Mouse (Mus musculus) kidney, postnatal 0 days (tissue): ENCODE results near the gene Ppp1r10. TPM values are rescaled to one million over a fixed set of nuclear protein-coding genes. Genes with fewer than 3 reads are reported as not detected.
"Not testable (repeated sequence)": the region's sequence is repeated elsewhere in the genome, so short reads cannot be mapped to it uniquely, and the experiment has no call there.

ENCODE experiments used
- ATAC-seq: fragments of 200-750 bp; cut with Nextera tagmentation; replicated peaks from 2 replicates; pipeline ENCODE4 v1.8.0; 2017; ENCODE audit warnings: low read depth, moderate number of reproducible peaks, moderate TSS enrichment, moderate library complexity; ENCODE audit not compliant: low FRiP score
- DNase-seq: peaks from one replicate; pipeline ENCODE4 v3.0.0-alpha.2; 2016; ENCODE audit warnings: low spot score
- H3K27ac ChIP-seq: fragments of 300-500 bp; sonication (generic); 2 replicates; pipeline ENCODE4 v1.5.1; 2014; ENCODE audit warnings: mild to moderate bottlenecking
- H3K27me3 ChIP-seq: fragments of 300-500 bp; sonication (generic); 2 replicates; pipeline ENCODE4 v1.6.1; 2014; ENCODE audit warnings: low read length, mixed read lengths; ENCODE audit not compliant: insufficient read depth
- H3K36me3 ChIP-seq: fragments of 300-500 bp; sonication (generic); 2 replicates; pipeline ENCODE4 v1.6.1; 2014; ENCODE audit warnings: low read length, mixed read lengths; ENCODE audit not compliant: insufficient read depth
- H3K4me1 ChIP-seq: fragments of 300-500 bp; sonication (generic); replicated peaks from 2 replicates; pipeline ENCODE4 v1.6.1; 2014; ENCODE audit warnings: antibody characterized with exemption, low read length, mixed read lengths; ENCODE audit not compliant: insufficient read depth
- H3K4me2 ChIP-seq: fragments of 300-500 bp; sonication (generic); 2 replicates; pipeline ENCODE4 v1.6.1; 2014; ENCODE audit warnings: mild to moderate bottlenecking, low read length, moderate library complexity, mixed read lengths
- H3K4me3 ChIP-seq: fragments of 300-500 bp; sonication (generic); replicated peaks from 2 replicates; pipeline ENCODE4 v1.5.1; 2014; ENCODE audit warnings: low read depth, low read length
- H3K9ac ChIP-seq: fragments of 300-500 bp; sonication (generic); 2 replicates; pipeline ENCODE4 v1.6.1; 2014; ENCODE audit warnings: low read depth, low read length
- H3K9me3 ChIP-seq: fragments of 300-500 bp; sonication (generic); replicated peaks from 2 replicates; pipeline ENCODE4 v1.6.1; 2016; ENCODE audit warnings: low read length, inconsistent platforms, mixed read lengths
- CTCF ChIP-seq: IDR thresholded peaks from 2 replicates; pipeline ENCODE4 v1.5.1; 2016; ENCODE audit warnings: antibody characterized with exemption, low read depth, mild to moderate bottlenecking, moderate library complexity
- WGBS: fragments of 180-500 bp; shearing (Covaris S2); extraction: QIAGEN DNeasy Blood & Tissue Kit; methylation state at CpG from one replicate; pipeline ENCODE4 v1.1.7; 2014; 5-methylcytosine and 5-hydroxymethylcytosine counted together
- polyA plus RNA-seq: library from polyadenylated mRNA; unstranded; fragments of >200 nt; fragmentation: Nextera tagmentation; extraction: Ambion mirVana; gene quantifications from 2 replicates; pipeline ENCODE4 v1.2.1, GENCODE M21; 2015

The Ppp1r10 gene
- polyA plus RNA-seq, 1 experiment from 2014 or later, result 28.8 TPM

GRCm38 (mm10) chr17:35923281-35923680, 7.0 kb downstream of the Ppp1r10 start:
- DNase-seq (no peak), ATAC-seq (no peak)
- H3K9ac ChIP-seq, result no peak overlapping the region
- H3K4me3 ChIP-seq, result no peak overlapping the region
- TF ChIP-seq CTCF, result no peak
- H3K27me3 ChIP-seq, result no peaks in the 10 kb centered on the region
- H3K9me3 ChIP-seq, result no peaks in the 10 kb centered on the region
- peaks cover 18% of the 10 kb centered on the region; the same call in 1 of the 2 replicates for H3K4me1 ChIP-seq
- H3K36me3 ChIP-seq, result peaks cover 44% of the 10 kb centered on the region
- no peak overlapping the region for H3K4me2 ChIP-seq
- H3K27ac ChIP-seq, result no peak overlapping the region
- WGBS, result 88% methylated on average over 4 of the region's 4 CpGs

- ATAC-seq (no peak), DNase-seq (no peak)
- Histone ChIP-seq H3K27ac (no peak overlapping the region), H3K9me3 (no peaks in the 10 kb centered on the region), H3K9ac (no peak overlapping the region), H3K4me2 (no peak overlapping the region), H3K27me3 (no peaks in the 10 kb centered on the region), H3K36me3 (peaks cover 70% of the 10 kb centered on the region), H3K4me1 (no peaks in the 10 kb centered on the region), H3K4me3 (no peak overlapping the region)
- no peak for TF ChIP-seq CTCF
- 68% methylated on average over 1 of the region's 1 CpGs for WGBS
These were observed 11.2 kb downstream of the Ppp1r10 start for GRCm38 (mm10) chr17:35927471-35927870.

- Histone ChIP-seq H3K4me2 (no peak overlapping the region), H3K4me3 (no peak overlapping the region), H3K9ac (no peak overlapping the region), H3K9me3 (no peaks in the 10 kb centered on the region), H3K4me1 (no peaks in the 10 kb centered on the region), H3K27ac (no peak overlapping the region), H3K27me3 (no peaks in the 10 kb centered on the region), H3K36me3 (peaks cover 54% of the 10 kb centered on the region)
- no peak for TF ChIP-seq CTCF
- 97% methylated on average over 2 of the region's 2 CpGs for WGBS
- DNase-seq, result no peak
- no peak for ATAC-seq
These were observed 13.3 kb downstream of the Ppp1r10 start for GRCm38 (mm10) chr17:35929534-35929933.

GRCm38 (mm10) chr17:35930627-35931026, 14.4 kb downstream of the Ppp1r10 start:
- no peak overlapping the region for H3K27ac ChIP-seq
- no peaks in the 10 kb centered on the region for H3K9me3 ChIP-seq
- DNase-seq (no peak), ATAC-seq (peak; percentile 52)
- H3K27me3 ChIP-seq, result no peaks in the 10 kb centered on the region
- 96% methylated on average over 12 of the region's 12 CpGs for WGBS
- H3K4me3 ChIP-seq, result no peak overlapping the region
- H3K4me2 ChIP-seq, result no peak overlapping the region
- no peak for TF ChIP-seq CTCF
- H3K9ac ChIP-seq, result no peak overlapping the region
- H3K36me3 ChIP-seq, result peaks cover 45% of the 10 kb centered on the region
- H3K4me1 ChIP-seq, result no peaks in the 10 kb centered on the region

- no peak for DNase-seq
- Histone ChIP-seq H3K27ac (no peak overlapping the region), H3K4me3 (no peak overlapping the region), H3K9me3 (no peaks in the 10 kb centered on the region), H3K4me1 (no peaks in the 10 kb centered on the region), H3K9ac (no peak overlapping the region), H3K27me3 (no peaks in the 10 kb centered on the region), H3K4me2 (no peak overlapping the region), H3K36me3 (peaks cover 32% of the 10 kb centered on the region)
- no peak for ATAC-seq
- 89% methylated on average over 4 of the region's 4 CpGs for WGBS
- TF ChIP-seq CTCF, result no peak
These were observed 16.4 kb downstream of the Ppp1r10 start for GRCm38 (mm10) chr17:35932608-35933007.

- not testable (repeated sequence) for H3K4me1 ChIP-seq, H3K27ac ChIP-seq, H3K9ac ChIP-seq, H3K4me3 ChIP-seq, ATAC-seq, H3K9me3 ChIP-seq, H3K4me2 ChIP-seq, H3K36me3 ChIP-seq, DNase-seq, H3K27me3 ChIP-seq
- WGBS, result 88% methylated on average over 14 of the region's 14 CpGs
These were observed 19.5 kb downstream of the Ppp1r10 start for GRCm38 (mm10) chr17:35935763-35936162.

GRCm38 (mm10) chr17:35937700-35938348, 21.6 kb downstream of the Ppp1r10 start:
- ATAC-seq (peak; percentile 66), DNase-seq (peak; percentile 81)
- Histone ChIP-seq H3K9me3 (no peaks in the 10 kb centered on the region), H3K4me3 (no peak overlapping the region), H3K36me3 (no peaks in the 10 kb centered on the region), H3K27ac (no peak overlapping the region), H3K27me3 (no peaks in the 10 kb centered on the region), H3K4me2 (no peak overlapping the region), H3K4me1 (no peaks in the 10 kb centered on the region), H3K9ac (no peak overlapping the region)
- peak; percentile 88 for TF ChIP-seq CTCF
- 48% methylated on average over 2 of the region's 2 CpGs for WGBS
